Mouse (Mus musculus) embryo, embryonic 9.5 days (tissue): Measurements from ENCODE around the gene Retreg1.

ENCODE experiments used
- DNase-seq: peaks from one replicate; pipeline ENCODE4 v3.0.0-alpha.2; 2017; ENCODE audit errors: extremely low spot score

Gene Retreg1

DNA sequence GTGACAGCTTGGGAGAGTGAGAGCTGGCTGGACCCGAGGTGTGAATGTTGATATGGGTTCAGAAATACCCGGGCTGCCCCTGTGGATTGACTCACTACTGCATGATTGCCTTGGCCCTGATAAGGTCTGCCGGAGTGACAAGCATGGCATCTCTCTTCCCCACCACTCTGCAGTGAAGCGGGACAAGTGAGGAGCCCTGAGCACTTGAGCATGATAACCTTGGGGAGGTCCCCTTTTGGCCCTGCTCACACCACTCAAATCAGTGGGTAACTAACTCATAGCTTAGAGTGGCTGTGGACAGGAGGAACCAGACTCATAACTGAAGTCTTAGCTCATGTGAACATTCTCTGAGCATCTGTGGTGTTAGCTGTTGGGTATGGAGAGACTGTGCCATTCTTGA, 77.0 kb downstream of the Retreg1 start:
- DNase-seq = no peak

DNA sequence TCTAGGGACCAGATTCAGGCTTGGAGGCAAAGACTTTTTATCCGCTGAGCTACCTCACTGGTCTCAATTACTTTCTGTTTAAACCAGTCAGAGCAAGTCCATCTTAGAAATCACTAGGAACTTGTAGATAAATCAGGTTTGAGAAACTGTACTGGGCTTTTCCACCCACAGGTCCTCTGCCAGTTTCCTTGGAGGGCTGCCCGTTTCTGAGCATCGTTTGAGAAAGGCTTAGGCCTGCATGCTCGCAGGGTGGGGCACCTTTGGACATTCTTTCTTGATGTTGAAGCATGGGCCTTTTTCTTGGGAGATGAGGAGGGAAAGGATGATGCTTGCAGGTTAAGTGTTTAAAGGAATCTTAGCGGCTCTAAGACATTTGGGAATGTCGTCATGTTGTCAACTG, 77.9 kb downstream of the Retreg1 start:
- DNase-seq = no peak

- DNase-seq = no peak
Measured at GRCm38 (mm10) chr15:25922007-25922406, 79.0 kb downstream of the Retreg1 start.

GRCm38 (mm10) chr15:25923916-25924315, 80.9 kb downstream of the Retreg1 start:
- DNase-seq = no peak

DNA sequence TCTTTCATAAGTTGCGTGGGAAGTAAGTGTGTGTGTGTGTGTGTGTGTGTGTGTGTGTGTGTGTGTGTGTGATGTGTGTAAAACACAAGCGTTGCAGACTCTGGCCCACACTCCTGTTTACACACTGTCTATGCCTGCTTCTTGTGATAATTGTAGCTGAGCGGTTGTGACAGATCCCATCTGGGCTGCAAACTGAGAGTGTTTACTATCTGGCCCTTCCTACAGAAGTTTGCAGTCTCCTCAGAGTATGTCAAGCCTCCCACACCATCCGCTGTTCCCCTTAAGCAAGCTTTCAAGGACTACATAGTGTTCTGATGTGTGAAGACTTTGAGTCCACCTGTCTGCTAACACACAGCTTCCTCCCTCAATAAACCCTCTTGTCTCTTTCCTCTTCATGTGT, 83.2 kb downstream of the Retreg1 start:
- DNase-seq = no peak

DNA sequence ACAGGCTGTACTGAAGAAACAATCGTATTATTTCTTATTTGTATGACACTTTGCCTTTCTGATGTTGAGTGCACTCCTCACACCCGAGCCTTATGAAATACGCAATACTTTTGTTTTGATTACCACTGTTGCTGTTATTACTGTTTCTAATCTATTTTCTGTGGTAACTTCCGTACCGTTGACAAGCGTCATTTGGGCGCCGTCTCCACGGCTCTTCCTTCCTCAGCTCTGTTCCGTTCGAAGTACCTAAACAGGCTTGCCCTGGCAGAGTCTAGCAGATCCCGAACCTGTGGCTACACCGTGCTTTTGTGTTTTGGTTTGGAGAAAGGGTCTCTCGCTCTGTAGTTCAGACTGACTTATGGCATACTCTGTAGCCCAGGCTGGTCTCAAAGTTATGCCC, 84.1 kb downstream of the Retreg1 start:
- DNase-seq = no peak

GRCm38 (mm10) chr15:25928001-25928400, 85.0 kb downstream of the Retreg1 start:
- DNase-seq = no peak

DNA sequence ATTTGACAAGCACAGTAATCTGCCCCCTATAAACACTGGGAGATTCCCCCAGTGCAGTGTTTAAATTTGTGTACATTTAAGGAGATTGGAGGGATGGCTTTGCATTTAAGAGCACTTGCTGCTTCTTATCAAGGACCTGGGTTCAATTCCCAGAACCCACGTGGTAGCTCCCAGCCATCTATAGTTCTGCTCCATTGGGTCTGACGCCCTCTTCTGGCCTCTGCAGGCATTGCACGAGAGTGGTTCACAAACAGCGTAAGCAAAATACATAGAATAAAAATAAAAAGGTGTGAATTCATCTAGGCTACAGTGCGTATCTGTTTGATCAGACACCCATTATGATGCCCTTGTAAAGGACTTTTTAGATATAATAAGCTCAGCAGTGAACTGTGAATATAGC, 85.9 kb downstream of the Retreg1 start:
- no peak for DNase-seq

DNA sequence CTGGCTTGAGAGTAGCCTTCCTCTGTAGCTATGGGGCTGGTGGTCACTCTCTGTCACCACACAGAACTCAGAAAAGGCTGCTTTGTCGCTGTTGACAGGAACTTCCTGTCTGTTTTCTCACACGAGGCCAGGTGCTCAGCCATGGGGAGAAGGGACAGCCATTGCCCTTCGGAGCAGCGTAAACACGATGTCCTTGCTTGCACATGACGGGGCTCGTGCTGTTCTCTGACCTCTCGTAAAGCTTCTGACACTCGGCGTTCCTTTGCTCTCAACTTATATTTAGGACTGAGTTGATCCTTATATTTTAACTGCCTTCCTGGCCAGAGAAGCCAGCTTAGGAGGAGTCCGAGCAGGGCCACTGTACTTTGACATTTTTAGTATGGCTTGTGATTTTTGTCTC, 86.5 kb downstream of the Retreg1 start:
- DNase-seq = no peak

DNA sequence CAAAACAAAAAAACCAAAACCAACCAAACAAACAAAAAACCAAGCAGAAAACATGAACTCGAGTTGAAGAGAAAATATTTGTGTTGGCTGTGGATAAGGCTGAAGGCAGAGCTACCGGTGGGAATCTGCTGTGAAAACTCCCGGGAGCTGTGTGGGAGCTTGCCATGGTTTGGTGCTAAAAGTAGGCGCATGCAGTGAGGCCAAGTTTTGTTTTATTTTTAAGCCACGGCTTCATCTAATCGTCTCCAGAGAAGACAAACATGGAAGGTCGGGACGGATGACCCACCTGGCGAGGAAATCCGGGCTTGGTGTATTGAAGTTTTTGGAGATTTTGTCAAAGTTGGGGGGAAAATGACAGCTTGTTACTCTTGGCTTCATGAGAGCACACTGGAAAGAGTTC, 87.0 kb downstream of the Retreg1 start:
- no peak for DNase-seq

DNA sequence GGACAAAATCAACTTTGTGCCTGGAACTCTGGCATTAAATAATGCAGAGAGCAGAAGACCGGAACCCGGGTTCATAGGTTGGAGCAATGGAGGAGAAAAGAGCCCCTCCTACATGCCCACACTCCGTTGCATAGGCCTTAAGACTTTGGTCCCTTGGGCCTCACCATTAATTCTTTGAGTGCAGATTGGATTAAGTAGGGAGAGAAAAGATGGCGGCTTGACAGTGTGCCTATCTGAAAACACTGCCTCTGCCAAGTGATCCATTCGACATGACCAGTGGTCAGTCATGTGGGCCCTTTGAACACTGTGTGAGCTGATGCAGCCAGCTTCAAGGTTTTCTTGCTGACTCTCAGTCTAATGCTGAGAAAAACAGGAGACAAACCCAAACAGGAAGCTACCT, 87.7 kb downstream of the Retreg1 start:
- no peak for DNase-seq

DNA sequence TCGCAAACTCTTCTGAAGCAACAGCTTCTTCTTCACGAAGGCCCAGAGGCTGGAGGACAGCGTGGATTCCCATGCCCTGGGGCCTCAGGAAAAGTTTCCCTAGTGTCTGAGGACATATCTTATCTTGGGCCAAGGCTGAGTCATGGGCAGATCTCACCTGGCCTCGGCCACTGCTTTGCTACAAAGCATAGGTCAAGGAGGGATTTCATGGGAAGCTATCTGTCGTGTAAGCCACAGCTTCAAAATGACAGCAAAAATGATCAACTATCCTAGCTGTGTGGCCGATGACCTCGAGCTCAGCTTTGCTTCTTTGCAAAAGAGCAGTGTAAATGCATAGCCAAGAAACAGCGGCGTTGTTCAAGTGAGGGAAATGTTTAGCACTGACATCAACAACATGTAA, 89.5 kb downstream of the Retreg1 start:
- DNase-seq = no peak

GRCm38 (mm10) chr15:25932937-25933684, 90.1 kb downstream of the Retreg1 start:
- no peak for DNase-seq

- DNase-seq = no peak
Measured at GRCm38 (mm10) chr15:25933685-25934108, 90.7 kb downstream of the Retreg1 start.

- no peak for DNase-seq
Measured at GRCm38 (mm10) chr15:25934411-25934810, 91.4 kb downstream of the Retreg1 start.

DNA sequence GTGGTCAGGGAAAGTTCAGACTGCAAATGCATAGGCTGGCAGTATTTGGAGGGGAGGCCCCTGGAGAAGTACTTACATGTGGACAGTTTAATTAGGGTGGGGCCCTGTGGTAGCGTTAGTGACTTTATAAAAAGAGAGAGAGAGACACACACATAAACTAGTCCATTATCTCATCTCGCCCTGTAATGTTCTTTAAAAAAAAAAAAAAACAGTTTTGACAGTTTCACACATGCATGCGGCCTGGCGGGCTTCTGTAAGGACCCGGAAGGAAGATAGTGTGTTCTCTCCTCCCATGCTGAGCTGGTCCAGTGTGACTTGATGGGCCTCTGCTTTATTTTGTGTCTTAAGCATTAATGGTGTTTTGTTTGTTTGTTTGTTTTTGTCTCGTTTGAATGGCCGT, 95.5 kb downstream of the Retreg1 start:
- no peak for DNase-seq

GRCm38 (mm10) chr15:25940397-25941377, 97.7 kb downstream of the Retreg1 start:
- peak; percentile 24 for DNase-seq

GRCm38 (mm10) chr15:25941514-25941913, 98.5 kb downstream of the Retreg1 start:
- DNase-seq = no peak

- no peak for DNase-seq
Measured at GRCm38 (mm10) chr15:25942415-25942814, 99.4 kb downstream of the Retreg1 start.

- no peak for DNase-seq
Measured at GRCm38 (mm10) chr15:25943386-25944137, 100.6 kb downstream of the Retreg1 start.

DNA sequence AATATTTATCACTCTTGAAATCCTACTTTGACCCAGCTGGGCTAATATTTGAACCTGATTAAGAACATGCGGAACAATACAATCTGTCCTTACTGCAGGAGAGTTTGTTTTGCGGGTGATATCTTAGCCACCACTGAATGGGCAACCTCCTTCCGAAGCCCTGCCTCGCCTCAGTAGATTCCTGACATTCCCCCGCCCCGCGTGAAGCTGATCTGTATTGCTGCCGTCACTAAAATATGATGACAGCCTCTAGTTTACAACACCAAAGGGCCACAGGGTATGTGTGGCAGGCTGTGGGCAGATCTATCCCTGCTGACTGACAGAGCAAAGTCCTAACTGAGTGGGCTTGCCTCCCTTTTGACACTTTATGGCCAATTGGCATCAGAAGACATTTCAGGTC, 102.2 kb downstream of the Retreg1 start:
- no peak for DNase-seq

GRCm38 (mm10) chr15:25946482-25946881, 103.5 kb downstream of the Retreg1 start:
- no peak for DNase-seq
